ENCODE assay signal across 13 mouse cellular contexts in genomic region chr15:4024726-4025507, GRCm38 (mm10). TPM values are rescaled to one million over a fixed set of nuclear protein-coding genes. Genes with fewer than 3 reads are reported as not detected.
DNase-seq lines count a peak whose midpoint lies in the region; ATAC-seq and TF ChIP-seq lines count a peak whose summit lies in the region.
"Had no signal": no experiment of that assay in that cellular context is flagged by ENCODE, and none has a peak within 500 bp of the region (broad histone marks: within the 10 kb centered on the region; RNA-seq: fewer than 3 reads in every experiment).

No protein-coding gene starts in this region.

- TF ChIP-seq POLR2A in kidney, adult 2 months (IDR thresholded peaks at IDR 0.05; ENCODE audit: low read depth, low read length), result no peak
- TF ChIP-seq POLR2A in MEL (IDR thresholded peaks at IDR 0.05; ENCODE audit: control insufficient read depth in 1 of 2, insufficient read depth in 1 of 2, low read depth in 1 of 2, low read length in 2 of 2, poor library complexity in 1 of 2), result no peak

- no peak for TF ChIP-seq RAD21 in MEL (IDR thresholded peaks at IDR 0.05; ENCODE audit: low read depth, low read length)

- 0 out of 2 replicates have a peak overlapping the region, but pooled peaks have one; percentile 80 for H3K4me2 ChIP-seq in heart, embryonic 15.5 days
- H3K4me2 ChIP-seq in hindbrain, postnatal 0 days (ENCODE audit: low read depth, low read length), result no peak overlapping the region

- WGBS in kidney, adult 2 months, result 52% methylated on average over 13 of the region's 13 CpGs
- 76% methylated on average over 13 of the region's 13 CpGs for WGBS in heart, embryonic 15.5 days
- 85% methylated on average over 13 of the region's 13 CpGs for WGBS in hindbrain, postnatal 0 days

- TF ChIP-seq CTCF in kidney, adult 2 months (conservative IDR thresholded peaks at IDR 0.05; ENCODE audit: insufficient read depth, insufficient read length, low read depth, low read length), result no peak
- no peak for TF ChIP-seq CTCF in MEL (IDR thresholded peaks at IDR 0.05 in 2 of 3, conservative IDR thresholded peaks at IDR 0.05 in 1 of 3; ENCODE audit: control insufficient read depth in 1 of 3, insufficient read depth in 1 of 3, low read depth in 2 of 3, low read length in 3 of 3, poor library complexity in 1 of 3, severe bottlenecking in 1 of 3)
- TF ChIP-seq CTCF in hindbrain, postnatal 0 days (IDR thresholded peaks at IDR 0.05; ENCODE audit: low read depth), result no peak

- peaks cover 15% of the 10 kb centered on the region; the same call in 1 of the 2 replicates for H3K4me1 ChIP-seq in kidney, adult 2 months (ENCODE audit: control insufficient read depth, insufficient read depth, low read length)
- peaks cover 0 to 13% of the 10 kb centered on the region in 2 experiments; a peak in 2 of 4 replicates for H3K4me1 ChIP-seq in MEL (ENCODE audit: control insufficient read depth in 1 of 2, insufficient read depth in 2 of 2, low read length in 2 of 2)
- H3K4me1 ChIP-seq in heart, embryonic 15.5 days (replicated peaks), result peaks cover 21% of the 10 kb centered on the region
- peaks cover 11% of the 10 kb centered on the region for H3K4me1 ChIP-seq in hindbrain, postnatal 0 days (ENCODE audit: insufficient read depth, low read length)

- H3K27ac ChIP-seq in kidney, adult 2 months (ENCODE audit: insufficient read depth, low read depth, low read length), result peak overlapping the region; percentile 97
- H3K27ac ChIP-seq in MEL (ENCODE audit: control insufficient read depth, low read depth, low read length), result no peak overlapping the region
- peak overlapping the region; percentile 99 for H3K27ac ChIP-seq in heart, embryonic 15.5 days
- no peak overlapping the region for H3K27ac ChIP-seq in hindbrain, postnatal 0 days
- H3K27ac ChIP-seq: liver, embryonic 14.5 days had no signal

- peak; percentile 46 for DNase-seq in kidney, adult 2 months
- no peak for DNase-seq in kidney, postnatal 4 days
- DNase-seq in 3134 (ENCODE audit: extremely low read depth, insufficient read length, low spot score) (peak; percentile 16), MEL (ENCODE audit: low read depth, low spot score) (no peak)
- DNase-seq in cerebellum, postnatal 14 days, result no peak
- DNase-seq in hindbrain, postnatal 0 days (ENCODE audit: low spot score), result no peak
- DNase-seq: embryo, embryonic 11 days; right cerebral cortex, postnatal 4 days had no signal

- no peak for ATAC-seq in heart, embryonic 15.5 days (replicated peaks; ENCODE audit: insufficient number of reproducible peaks, insufficient read depth, low FRiP score, low read depth)
- ATAC-seq in hindbrain, postnatal 0 days, result no peak
- ATAC-seq: intestine, embryonic 16.5 days had no signal

- H3K79me2 ChIP-seq in MEL (ENCODE audit: control insufficient read depth, insufficient read depth, low read length, poor library complexity), result peaks cover 22% of the 10 kb centered on the region

- H3K9me3 ChIP-seq in MEL (replicated peaks; ENCODE audit: insufficient read depth, low read length), result no peaks in the 10 kb centered on the region
- H3K9me3 ChIP-seq in heart, embryonic 15.5 days (replicated peaks), result no peaks in the 10 kb centered on the region
- H3K9me3 ChIP-seq in hindbrain, postnatal 0 days (ENCODE audit: low read length), result no peaks in the 10 kb centered on the region
- H3K9me3 ChIP-seq: stomach, embryonic 15.5 days had no signal

- no peak for TF ChIP-seq EP300 in MEL (IDR thresholded peaks at IDR 0.05; ENCODE audit: low read depth in 1 of 2, low read length in 2 of 2)

- H3K4me3 ChIP-seq in kidney, adult 2 months (ENCODE audit: insufficient read depth, low read depth, low read length), result no peak overlapping the region
- no peak overlapping the region for H3K4me3 ChIP-seq in MEL (ENCODE audit: control insufficient read depth in 1 of 2, insufficient read depth in 1 of 2, low read depth in 2 of 2, low read length in 2 of 2)
- H3K4me3 ChIP-seq in heart, embryonic 15.5 days, result no peak overlapping the region
- H3K4me3 ChIP-seq in hindbrain, postnatal 0 days (ENCODE audit: low read length), result no peak overlapping the region

- no peaks in the 10 kb centered on the region for H3K36me3 ChIP-seq in kidney, adult 2 months (ENCODE audit: control insufficient read depth, insufficient read depth, low read length)
- H3K36me3 ChIP-seq in MEL (ENCODE audit: control insufficient read depth in 1 of 2, insufficient read depth in 2 of 2, low read length in 2 of 2), result peaks cover 0 to 4% of the 10 kb centered on the region in 2 experiments; a peak in 1 of 4 replicates
- no peaks in the 10 kb centered on the region for H3K36me3 ChIP-seq in heart, embryonic 15.5 days
- H3K36me3 ChIP-seq in hindbrain, postnatal 0 days (ENCODE audit: insufficient read depth, low read length), result no peaks in the 10 kb centered on the region
- H3K36me3 ChIP-seq: stomach, embryonic 15.5 days had no signal

- no peaks in the 10 kb centered on the region for H3K27me3 ChIP-seq in kidney, adult 2 months (replicated peaks; ENCODE audit: control insufficient read depth, insufficient read depth, low read length)
- H3K27me3 ChIP-seq in MEL (ENCODE audit: control insufficient read depth in 1 of 2, insufficient read depth in 2 of 2, low read length in 2 of 2), result no peaks in the 10 kb centered on the region
- H3K27me3 ChIP-seq in heart, embryonic 15.5 days, result no peaks in the 10 kb centered on the region
- no peaks in the 10 kb centered on the region for H3K27me3 ChIP-seq in hindbrain, postnatal 0 days (ENCODE audit: insufficient read depth, low read length)
- H3K27me3 ChIP-seq: CH12.LX; stomach, embryonic 15.5 days had no signal

- H3K9ac ChIP-seq in MEL (ENCODE audit: control insufficient read depth, low read depth, low read length, poor library complexity, severe bottlenecking), result no peak overlapping the region
- no peak overlapping the region for H3K9ac ChIP-seq in heart, embryonic 15.5 days
- H3K9ac ChIP-seq in hindbrain, postnatal 0 days (replicated peaks; ENCODE audit: low read length), result no peak overlapping the region
- H3K9ac ChIP-seq: liver, embryonic 14.5 days; stomach, embryonic 15.5 days had no signal

TF ChIP-seq in MEL, 35 proteins besides CTCF, POLR2A, EP300 and RAD21:
- TF ChIP-seq ZNF384 (IDR thresholded peaks at IDR 0.05; ENCODE audit: low read depth, low read length) (0 out of 2 replicates have a peak, but pooled peaks have one; percentile 17), JUND (IDR thresholded peaks at IDR 0.05; ENCODE audit: low read depth, low read length) (no peak)

RNA-seq across cellular contexts. Expression of gene Oxct1, which starts 1.3 kb away (rescaled TPM):
- 401 and 425 TPM in 2 replicates for polyA plus RNA-seq in kidney, adult 2 months (2012; rRNA removed)
- 112 and 140 TPM in 2 replicates for total RNA-seq in MEL (2012; rRNA removed)
- polyA plus RNA-seq in MEL (2012; ENCODE audit: insufficient read depth in 1 of 2, insufficient read length in 2 of 2, low read depth in 1 of 2, low replicate concordance in 2 of 2, missing spikeins in 1 of 2), result 100 to 1,000 TPM in 1 of 2 experiments, not detected in 1; 168 TPM
- polyA plus RNA-seq in heart, embryonic 15.5 days (2015; fragmentation: Nextera tagmentation; extraction: Ambion mirVana), result 291 and 396 TPM in 2 replicates
- 226 and 314 TPM in 2 replicates for total RNA-seq in hindbrain, postnatal 0 days (2014; rRNA removed)
- 457 and 505 TPM in 2 replicates for polyA plus RNA-seq in hindbrain, postnatal 0 days (2015; fragmentation: Nextera tagmentation; extraction: Ambion mirVana)

RNA-seq across cellular contexts. Expression of gene AW549877, which starts 29.4 kb away (rescaled TPM):
- polyA plus RNA-seq in kidney, adult 2 months (2012; rRNA removed), result 15.3 and 20.5 TPM in 2 replicates
- total RNA-seq in MEL (2012; rRNA removed), result 4.2 and 5.0 TPM in 2 replicates
- polyA plus RNA-seq in MEL (2012; ENCODE audit: insufficient read depth in 1 of 2, insufficient read length in 2 of 2, low read depth in 1 of 2, low replicate concordance in 2 of 2, missing spikeins in 1 of 2), result 10 to 100 TPM in 1 of 2 experiments, not detected in 1; 13.5 TPM
- polyA plus RNA-seq in heart, embryonic 15.5 days (2015; fragmentation: Nextera tagmentation; extraction: Ambion mirVana), result 20.7 and 22.6 TPM in 2 replicates
- total RNA-seq in hindbrain, postnatal 0 days (2014; rRNA removed), result 30.0 and 30.2 TPM in 2 replicates
- 23.6 and 26.2 TPM in 2 replicates for polyA plus RNA-seq in hindbrain, postnatal 0 days (2015; fragmentation: Nextera tagmentation; extraction: Ambion mirVana)

RNA-seq across cellular contexts. Expression of gene Fbxo4, which starts 45.5 kb away (rescaled TPM):
- polyA plus RNA-seq in kidney, adult 2 months (2012; rRNA removed), result 8.8 and 10.7 TPM in 2 replicates
- 5.9 and 8.0 TPM in 2 replicates for total RNA-seq in MEL (2012; rRNA removed)
- polyA plus RNA-seq in MEL (2012; ENCODE audit: insufficient read depth in 1 of 2, insufficient read length in 2 of 2, low read depth in 1 of 2, low replicate concordance in 2 of 2, missing spikeins in 1 of 2), result 1 to 10 TPM in 1 of 2 experiments, not detected in 1; 7.4 TPM
- polyA plus RNA-seq in heart, embryonic 15.5 days (2015; fragmentation: Nextera tagmentation; extraction: Ambion mirVana), result 11.7 and 12.5 TPM in 2 replicates
- total RNA-seq in hindbrain, postnatal 0 days (2014; rRNA removed), result 12.6 and 14.7 TPM in 2 replicates
- polyA plus RNA-seq in hindbrain, postnatal 0 days (2015; fragmentation: Nextera tagmentation; extraction: Ambion mirVana), result 11.2 and 11.7 TPM in 2 replicates

Comparison
In these comparisons a context has a peak if more than half of its experiments do, and no peak if none do; other contexts are left out.
1. DNase-seq: peak in kidney, adult 2 months (single experiment) and 3134 (single experiment); none in kidney, postnatal 4 days (0 of 2), MEL (single experiment), cerebellum, postnatal 14 days (0 of 2) and hindbrain, postnatal 0 days (single experiment).
2. H3K27ac ChIP-seq: peak in kidney, adult 2 months (single experiment) and heart, embryonic 15.5 days (single experiment); none in MEL (single experiment) and hindbrain, postnatal 0 days (single experiment).